Mouse (Mus musculus) liver, adult 2 months (tissue): Measurements from ENCODE around the gene Erp44.

Experiments
- CTCF ChIP-seq: fragments of 200-500 bp; IDR thresholded peaks from 2 replicates; pipeline ENCODE4 v1.5.1; 2011; ENCODE audit warnings: low read depth, low read length, control low read depth
- POLR2A ChIP-seq: fragments of 200-500 bp; IDR thresholded peaks from 2 replicates; pipeline ENCODE4 v1.6.1; 2011; ENCODE audit warnings: low read length, control low read depth; ENCODE audit not compliant: insufficient read depth; ENCODE audit errors: extremely low read depth

GRCm38 (mm10) chr4:48271838-48272237 is 7.5 kb downstream of the Erp44 start:
- TF ChIP-seq CTCF (no peak), POLR2A (no peak)
